Mouse (Mus musculus) heart, adult 2 months (tissue): ENCODE results near the gene Acin1.

Experiments used
- CTCF ChIP-seq: fragments of 200-600 bp; IDR thresholded peaks from 2 replicates; pipeline ENCODE4 v1.8.1; 2022; ENCODE audit warnings: antibody characterized with exemption, mild to moderate bottlenecking, moderate library complexity
- POLR2A ChIP-seq: fragments of 200-500 bp; IDR thresholded peaks from 2 replicates; pipeline ENCODE4 v1.6.1; 2011; ENCODE audit warnings: mild to moderate bottlenecking, low read depth, low read length, control low read depth; ENCODE audit not compliant: insufficient read depth

GRCm38 (mm10) chr14:54647900-54648299 is 38.8 kb downstream of the Acin1 start:
- TF ChIP-seq CTCF, result no peak
- no peak for TF ChIP-seq POLR2A
